In genomic region chr14:78273571-78273970, GRCm38 (mm10) we compare ENCODE assay signal across 9 mouse cellular contexts. TPM values are rescaled to one million over a fixed set of nuclear protein-coding genes. Genes with fewer than 3 reads are reported as not detected.
DNase-seq lines count a peak whose midpoint lies in the region; ATAC-seq lines count a peak whose summit lies in the region.
"Had no signal": no experiment of that assay in that cellular context is flagged by ENCODE, and none has a peak within 500 bp of the region (broad histone marks: within the 10 kb centered on the region; RNA-seq: fewer than 3 reads in every experiment).

No protein-coding gene starts in this region.

- DNase-seq in forebrain, embryonic 10.5 days (ENCODE audit: extremely low spot score, low spot score): peak; percentile 26
- peak; percentile 37 for DNase-seq in right cerebral cortex, adult 18-20 months
- DNase-seq in right cerebral cortex, postnatal 10 days (ENCODE audit: low spot score in 2 of 2): no peak
- DNase-seq in c-Kit-positive CD71-positive TER-119-positive erythroid progenitor cells, embryonic 14.5 days (ENCODE audit: low spot score): peak; percentile 18
- peak; percentile 37 for DNase-seq in left cerebral cortex, adult 11 months (ENCODE audit: low spot score)
- DNase-seq in natural killer cell, adult 2 months (ENCODE audit: low spot score in 2 of 2): peak; percentile 6 to 32

- H3K9me3 ChIP-seq in forebrain, embryonic 10.5 days: no peaks in the 10 kb centered on the region
- H3K9me3 ChIP-seq in forebrain, embryonic 12.5 days: 0 out of 2 replicates have a peak, but pooled peaks cover 5% of the 10 kb centered on the region

- H3K4me1 ChIP-seq in forebrain, embryonic 10.5 days: peaks cover 6% of the 10 kb centered on the region; the same call in 1 of the 2 replicates
- no peaks in the 10 kb centered on the region for H3K4me1 ChIP-seq in forebrain, embryonic 12.5 days
- H3K4me1 ChIP-seq: heart, embryonic 13.5 days had no signal

- 83% methylated on average over 7 of the region's 7 CpGs for WGBS in forebrain, embryonic 10.5 days
- 83% methylated on average over 7 of the region's 7 CpGs for WGBS in forebrain, embryonic 12.5 days

- no peak overlapping the region for H3K4me2 ChIP-seq in forebrain, embryonic 12.5 days
- H3K4me2 ChIP-seq: heart, embryonic 13.5 days had no signal

- H3K27ac ChIP-seq in forebrain, embryonic 10.5 days: no peak overlapping the region
- no peak overlapping the region for H3K27ac ChIP-seq in forebrain, embryonic 12.5 days
- H3K27ac ChIP-seq: heart, embryonic 13.5 days had no signal

- H3K4me3 ChIP-seq in forebrain, embryonic 10.5 days: no peak overlapping the region
- no peak overlapping the region for H3K4me3 ChIP-seq in forebrain, embryonic 12.5 days (replicated peaks)
- H3K4me3 ChIP-seq: heart, embryonic 13.5 days had no signal

- no peak for ATAC-seq in forebrain, embryonic 12.5 days (ENCODE audit: low FRiP score)
- no peak for ATAC-seq in frontal cortex, adult (ENCODE audit: low TSS enrichment)

- no peaks in the 10 kb centered on the region for H3K27me3 ChIP-seq in forebrain, embryonic 10.5 days (ENCODE audit: poor library complexity, severe bottlenecking)
- 0 out of 2 replicates have a peak, but pooled peaks cover 4% of the 10 kb centered on the region for H3K27me3 ChIP-seq in forebrain, embryonic 12.5 days
- H3K27me3 ChIP-seq: heart, embryonic 13.5 days had no signal

- no peaks in the 10 kb centered on the region for H3K36me3 ChIP-seq in forebrain, embryonic 10.5 days (replicated peaks)
- H3K36me3 ChIP-seq in forebrain, embryonic 12.5 days (replicated peaks): no peaks in the 10 kb centered on the region
- H3K36me3 ChIP-seq: heart, embryonic 13.5 days had no signal

- H3K9ac ChIP-seq in forebrain, embryonic 12.5 days: no peak overlapping the region
- H3K9ac ChIP-seq: heart, embryonic 13.5 days had no signal

RNA-seq across cellular contexts. Expression of gene Tnfsf11, which starts 34.3 kb away (rescaled TPM):
- 0.19 and 0.26 TPM in 2 replicates for polyA plus RNA-seq in forebrain, embryonic 10.5 days (2016; fragmentation: Nextera tagmentation; extraction: Ambion mirVana)
- 0.22 and 0.37 TPM in 2 replicates for polyA plus RNA-seq in forebrain, embryonic 12.5 days (2016; fragmentation: Nextera tagmentation; extraction: Ambion mirVana)

Comparison
In these comparisons a context has a peak if more than half of its experiments do, and no peak if none do; other contexts are left out.
1. DNase-seq: peak in forebrain, embryonic 10.5 days (single experiment), right cerebral cortex, adult 18-20 months (single experiment), c-Kit-positive CD71-positive TER-119-positive erythroid progenitor cells, embryonic 14.5 days (single experiment), left cerebral cortex, adult 11 months (single experiment) and natural killer cell, adult 2 months (2 of 2); none in right cerebral cortex, postnatal 10 days (0 of 2).